Mouse (Mus musculus) stomach, embryonic 16.5 days (tissue): ENCODE results near the gene Npr3. TPM values are rescaled to one million over a fixed set of nuclear protein-coding genes. Genes with fewer than 3 reads are reported as not detected.

Experiments used
- ATAC-seq: fragments of 200-750 bp; cut with Nextera tagmentation; 2 replicates; pipeline ENCODE4 v1.8.0; 2017; ENCODE audit warnings: moderate number of reproducible peaks, moderate TSS enrichment; ENCODE audit not compliant: insufficient read depth, low FRiP score
- H3K27ac ChIP-seq: fragments of 300-500 bp; sonication (generic); 2 replicates; pipeline ENCODE4 v1.5.1; 2014; ENCODE audit warnings: low read length
- H3K27me3 ChIP-seq: fragments of 300-500 bp; sonication (generic); 2 replicates; pipeline ENCODE4 v1.6.1; 2014; ENCODE audit warnings: low read length, control low read depth, mixed read lengths; ENCODE audit not compliant: control insufficient read depth, insufficient read depth
- H3K36me3 ChIP-seq: fragments of 300-500 bp; sonication (generic); 2 replicates; pipeline ENCODE4 v1.6.1; 2014; ENCODE audit warnings: low read length; ENCODE audit not compliant: control insufficient read depth, insufficient read depth
- H3K4me1 ChIP-seq: fragments of 300-500 bp; sonication (generic); 2 replicates; pipeline ENCODE4 v1.6.1; 2014; ENCODE audit warnings: low read length, control low read depth, mixed read lengths; ENCODE audit not compliant: control insufficient read depth, insufficient read depth
- H3K4me2 ChIP-seq: fragments of 300-500 bp; sonication (generic); 2 replicates; pipeline ENCODE4 v1.6.1; 2014; ENCODE audit warnings: low read depth, low read length, mixed read lengths
- H3K4me3 ChIP-seq: fragments of 300-500 bp; sonication (generic); replicated peaks from 2 replicates; pipeline ENCODE4 v1.5.1; 2014; ENCODE audit warnings: mild to moderate bottlenecking, low read length
- H3K9ac ChIP-seq: fragments of 300-500 bp; sonication (generic); 2 replicates; pipeline ENCODE4 v1.6.1; 2014; ENCODE audit warnings: low read length
- H3K9me3 ChIP-seq: fragments of 300-500 bp; sonication (generic); replicated peaks from 2 replicates; pipeline ENCODE4 v1.6.1; 2016; ENCODE audit warnings: low read length, control low read depth; ENCODE audit not compliant: control insufficient read depth
- WGBS: fragments of 180-500 bp; shearing (Covaris S2); extraction: QIAGEN DNeasy Blood & Tissue Kit; methylation state at CpG from one replicate; pipeline ENCODE4 v1.1.7; 2014; 5-methylcytosine and 5-hydroxymethylcytosine counted together
- polyA plus RNA-seq: library from polyadenylated mRNA; unstranded; fragments of >200 nt; fragmentation: Nextera tagmentation; extraction: Ambion mirVana; gene quantifications from 2 replicates; pipeline ENCODE4 v1.2.1, GENCODE M21; 2015

Gene Npr3
- polyA plus RNA-seq, 1 experiment from 2014 or later: 3.4 TPM

- H3K4me2 ChIP-seq: no peak overlapping the region
- no peak overlapping the region for H3K9ac ChIP-seq
- H3K4me1 ChIP-seq: no peaks in the 10 kb centered on the region
- H3K27me3 ChIP-seq: no peaks in the 10 kb centered on the region
- 73% methylated on average over 5 of the region's 5 CpGs for WGBS
- no peak overlapping the region for H3K27ac ChIP-seq
- H3K4me3 ChIP-seq: no peak overlapping the region
- ATAC-seq: no peak
- H3K9me3 ChIP-seq: no peaks in the 10 kb centered on the region
- no peaks in the 10 kb centered on the region for H3K36me3 ChIP-seq
Measured at GRCm38 (mm10) chr15:11897162-11897561, 9.9 kb downstream of the Npr3 start.

GRCm38 (mm10) chr15:11893969-11894368 lies 13.1 kb downstream of the Npr3 start:
- H3K9ac ChIP-seq: no peak overlapping the region
- no peak overlapping the region for H3K4me2 ChIP-seq
- H3K4me3 ChIP-seq: no peak overlapping the region
- H3K9me3 ChIP-seq: no peaks in the 10 kb centered on the region
- no peaks in the 10 kb centered on the region for H3K36me3 ChIP-seq
- no peak for ATAC-seq
- whole genome bisulfite sequencing: 33% methylated on average over 9 of the region's 9 CpGs
- H3K4me1 ChIP-seq: no peaks in the 10 kb centered on the region
- no peaks in the 10 kb centered on the region for H3K27me3 ChIP-seq
- no peak overlapping the region for H3K27ac ChIP-seq

- H3K27me3 ChIP-seq: no peaks in the 10 kb centered on the region
- H3K4me3 ChIP-seq: no peak overlapping the region
- no peak overlapping the region for H3K4me2 ChIP-seq
- ATAC-seq: no peak
- H3K36me3 ChIP-seq: no peaks in the 10 kb centered on the region
- H3K27ac ChIP-seq: no peak overlapping the region
- H3K9ac ChIP-seq: no peak overlapping the region
- no peaks in the 10 kb centered on the region for H3K4me1 ChIP-seq
- 69% methylated on average over 3 of the region's 3 CpGs for WGBS
- no peaks in the 10 kb centered on the region for H3K9me3 ChIP-seq
Measured at GRCm38 (mm10) chr15:11891395-11891794, 15.7 kb downstream of the Npr3 start.

GRCm38 (mm10) chr15:11882508-11883205 lies 24.4 kb downstream of the Npr3 start:
- Histone ChIP-seq H3K4me3 (no peak overlapping the region), H3K9me3 (no peaks in the 10 kb centered on the region), H3K27ac (no peak overlapping the region), H3K27me3 (no peaks in the 10 kb centered on the region), H3K4me2 (no peak overlapping the region), H3K9ac (no peak overlapping the region), H3K36me3 (no peaks in the 10 kb centered on the region), H3K4me1 (no peaks in the 10 kb centered on the region)
- 67% methylated on average over 10 of the region's 10 CpGs for WGBS
- ATAC-seq: no peak

- ATAC-seq: no peak
- Histone ChIP-seq H3K36me3 (no peaks in the 10 kb centered on the region), H3K4me3 (no peak overlapping the region), H3K27ac (no peak overlapping the region), H3K27me3 (no peaks in the 10 kb centered on the region), H3K9ac (no peak overlapping the region), H3K4me1 (no peaks in the 10 kb centered on the region), H3K4me2 (no peak overlapping the region), H3K9me3 (no peaks in the 10 kb centered on the region)
- WGBS: 88% methylated on average over 6 of the region's 6 CpGs
Measured at GRCm38 (mm10) chr15:11881822-11882221, 25.3 kb downstream of the Npr3 start.

GRCm38 (mm10) chr15:11878334-11878733 lies 28.8 kb downstream of the Npr3 start:
- Histone ChIP-seq H3K4me1 (no peaks in the 10 kb centered on the region), H3K9ac (no peak overlapping the region), H3K9me3 (0 out of 2 replicates have a peak, but pooled peaks cover 3% of the 10 kb centered on the region), H3K36me3 (no peaks in the 10 kb centered on the region), H3K4me2 (no peak overlapping the region), H3K27me3 (no peaks in the 10 kb centered on the region), H3K4me3 (no peak overlapping the region), H3K27ac (no peak overlapping the region)
- no peak for ATAC-seq
- WGBS: 92% methylated on average over 1 of the region's 1 CpGs

- no peak overlapping the region for H3K9ac ChIP-seq
- H3K27ac ChIP-seq: no peak overlapping the region
- ATAC-seq: no peak
- H3K4me2 ChIP-seq: no peak overlapping the region
- WGBS: 74% methylated on average over 2 of the region's 2 CpGs
- H3K36me3 ChIP-seq: no peaks in the 10 kb centered on the region
- H3K4me3 ChIP-seq: no peak overlapping the region
- no peaks in the 10 kb centered on the region for H3K27me3 ChIP-seq
- 0 out of 2 replicates have a peak, but pooled peaks cover 3% of the 10 kb centered on the region for H3K9me3 ChIP-seq
- no peaks in the 10 kb centered on the region for H3K4me1 ChIP-seq
Measured at GRCm38 (mm10) chr15:11877273-11877672, 29.8 kb downstream of the Npr3 start.

GRCm38 (mm10) chr15:11866918-11867317 lies 40.2 kb downstream of the Npr3 start:
- Histone ChIP-seq H3K9ac (no peak overlapping the region), H3K27me3 (no peaks in the 10 kb centered on the region), H3K36me3 (no peaks in the 10 kb centered on the region), H3K4me1 (no peaks in the 10 kb centered on the region), H3K4me3 (no peak overlapping the region), H3K9me3 (no peaks in the 10 kb centered on the region), H3K27ac (no peak overlapping the region), H3K4me2 (no peak overlapping the region)
- no peak for ATAC-seq
- 79% methylated on average over 3 of the region's 3 CpGs for WGBS

- H3K9ac ChIP-seq: no peak overlapping the region
- no peaks in the 10 kb centered on the region for H3K4me1 ChIP-seq
- no peaks in the 10 kb centered on the region for H3K36me3 ChIP-seq
- H3K4me2 ChIP-seq: no peak overlapping the region
- H3K27ac ChIP-seq: no peak overlapping the region
- no peaks in the 10 kb centered on the region for H3K27me3 ChIP-seq
- no peak for ATAC-seq
- 89% methylated on average over 6 of the region's 6 CpGs for WGBS
- no peak overlapping the region for H3K4me3 ChIP-seq
- H3K9me3 ChIP-seq: no peaks in the 10 kb centered on the region
Measured at GRCm38 (mm10) chr15:11863540-11863818, 43.6 kb downstream of the Npr3 start.
